Mouse (Mus musculus) spleen, adult 18-20 months (tissue): ENCODE results near the gene Umad1.

Source experiments
- DNase-seq, 2 experiments: peaks; one replicate each; pipeline ENCODE4 v3.0.0; 2022; ENCODE audit warnings: mixed read lengths in 2 of 2

Gene Umad1

GRCm38 (mm10) chr6:8259004-8259666, at the start of gene Umad1, which contains the start of the genes Rpa3 and Gm45062:
Gene Umad1, plus strand, starts transcription at chr6:8259288.
Gene Rpa3, minus strand, starts transcription at chr6:8259173.
Gene Gm45062, plus strand, starts transcription at chr6:8259450.
- DNase-seq = peak; percentile 92 to 93

- DNase-seq = no peak
Measured at GRCm38 (mm10) chr6:8209866-8210186, 49.3 kb upstream of the Umad1 start.

- DNase-seq = no peak
Measured at GRCm38 (mm10) chr6:8210661-8211060, 48.4 kb upstream of the Umad1 start.

GRCm38 (mm10) chr6:8227035-8227434, 32.1 kb upstream of the Umad1 start:
- DNase-seq = no peak

- DNase-seq = no peak
Measured at GRCm38 (mm10) chr6:8228596-8228995, 30.5 kb upstream of the Umad1 start.

- no peak for DNase-seq
Measured at GRCm38 (mm10) chr6:8258316-8258715, 772 bp upstream of the Umad1 start.

- DNase-seq = no peak
Measured at GRCm38 (mm10) chr6:8259667-8260044, 568 bp downstream of the Umad1 start.

- DNase-seq = no peak
Measured at GRCm38 (mm10) chr6:8271047-8271446, 12.0 kb downstream of the Umad1 start.

- DNase-seq = peak in 1 of 2 experiments; percentile 50
Measured at GRCm38 (mm10) chr6:8274387-8275054, 15.4 kb downstream of the Umad1 start.

GRCm38 (mm10) chr6:8275098-8275497, 16.0 kb downstream of the Umad1 start:
- peak; percentile 10 to 69 for DNase-seq

GRCm38 (mm10) chr6:8276431-8276830, 17.3 kb downstream of the Umad1 start:
- DNase-seq = no peak

GRCm38 (mm10) chr6:8278426-8279002, 19.4 kb downstream of the Umad1 start:
- DNase-seq = peak in 1 of 2 experiments; percentile 26

GRCm38 (mm10) chr6:8283255-8283654, 24.2 kb downstream of the Umad1 start:
- no peak for DNase-seq

GRCm38 (mm10) chr6:8285401-8285960, 26.4 kb downstream of the Umad1 start:
- DNase-seq = no peak

- no peak for DNase-seq
Measured at GRCm38 (mm10) chr6:8286146-8286545, 27.1 kb downstream of the Umad1 start.

- DNase-seq = peak in 1 of 2 experiments; percentile 13
Measured at GRCm38 (mm10) chr6:8288755-8289580, 29.9 kb downstream of the Umad1 start.

- no peak for DNase-seq
Measured at GRCm38 (mm10) chr6:8294048-8294784, 35.1 kb downstream of the Umad1 start.

- no peak for DNase-seq
Measured at GRCm38 (mm10) chr6:8299066-8299863, 40.2 kb downstream of the Umad1 start.

- no peak for DNase-seq
Measured at GRCm38 (mm10) chr6:8307878-8308775, 49.0 kb downstream of the Umad1 start.

- no peak for DNase-seq
Measured at GRCm38 (mm10) chr6:8312554-8312953, 53.5 kb downstream of the Umad1 start.
